ENCODE assay signal across 8 mouse cellular contexts in genomic region chr9:54559771-54560471, GRCm38 (mm10). TPM values are rescaled to one million over a fixed set of nuclear protein-coding genes. Genes with fewer than 3 reads are reported as not detected.
DNase-seq lines count a peak whose midpoint lies in the region; ATAC-seq lines count a peak whose summit lies in the region.

Gene Cib2 (minus strand): TSS chr9:54560218.

- 2% methylated on average over 48 of the region's 54 CpGs for WGBS in heart, embryonic 13.5 days
- 3% methylated on average over 53 of the region's 54 CpGs for WGBS in liver, embryonic 12.5 days (ENCODE audit: insufficient replicate concordance)
- under 1% methylated on average over 50 of the region's 54 CpGs for WGBS in stomach, embryonic 14.5 days

- H3K9ac ChIP-seq in heart, embryonic 13.5 days: peak within 1 kb of the TSS; percentile 78
- peak within 1 kb of the TSS; percentile 62 for H3K9ac ChIP-seq in liver, embryonic 12.5 days
- H3K9ac ChIP-seq in stomach, embryonic 14.5 days (replicated peaks; ENCODE audit: low read depth, low read length): peak within 1 kb of the TSS; percentile 19

- H3K4me2 ChIP-seq in heart, embryonic 13.5 days: peak within 1 kb of the TSS; percentile 95
- H3K4me2 ChIP-seq in liver, embryonic 12.5 days: peak within 1 kb of the TSS; percentile 92
- H3K4me2 ChIP-seq in stomach, embryonic 14.5 days (replicated peaks; ENCODE audit: low read depth, low read length): peak within 1 kb of the TSS; percentile 76

- peak within 1 kb of the TSS; percentile 87 for H3K27ac ChIP-seq in brown adipose tissue, adult 24 weeks (replicated peaks; ENCODE audit: low read depth, low read length)
- no peak within 1 kb of the TSS for H3K27ac ChIP-seq in heart, embryonic 13.5 days (replicated peaks)
- no peak within 1 kb of the TSS for H3K27ac ChIP-seq in liver, embryonic 12.5 days
- H3K27ac ChIP-seq in stomach, embryonic 14.5 days (ENCODE audit: low read length): no peak within 1 kb of the TSS

- H3K9me3 ChIP-seq in heart, embryonic 13.5 days: no peaks in the 10 kb centered on the region
- H3K9me3 ChIP-seq in liver, embryonic 12.5 days (replicated peaks): no peaks in the 10 kb centered on the region
- no peaks in the 10 kb centered on the region for H3K9me3 ChIP-seq in stomach, embryonic 14.5 days (ENCODE audit: control insufficient read depth, low read depth, low read length)

- peak; percentile 62 for DNase-seq in CD4-positive helper T cell, adult 2 months (ENCODE audit: low read depth, low spot score)
- peak; percentile 91 for DNase-seq in kidney, postnatal 10 days
- peak; percentile 27 to 58 for DNase-seq in natural killer cell, adult 2 months (ENCODE audit: low spot score in 2 of 2)

- ATAC-seq in erythroid progenitor cell, adult 5-6 weeks (replicated peaks; ENCODE audit: low FRiP score, poor library complexity, severe bottlenecking): peak; percentile 83
- peak; percentile 90 for ATAC-seq in heart, embryonic 13.5 days (ENCODE audit: extremely low read depth, insufficient number of reproducible peaks, low FRiP score, low TSS enrichment)
- ATAC-seq in liver, embryonic 12.5 days: peak; percentile 96
- ATAC-seq in stomach, embryonic 14.5 days (ENCODE audit: insufficient number of reproducible peaks, insufficient read depth, low FRiP score, low read depth): peak; percentile 97

- H3K4me3 ChIP-seq in brown adipose tissue, adult 24 weeks (ENCODE audit: insufficient read depth, low read depth, low read length): peak within 1 kb of the TSS; percentile 62
- H3K4me3 ChIP-seq in heart, embryonic 13.5 days: peak within 1 kb of the TSS; percentile 65
- peak within 1 kb of the TSS; percentile 61 for H3K4me3 ChIP-seq in liver, embryonic 12.5 days
- H3K4me3 ChIP-seq in stomach, embryonic 14.5 days (ENCODE audit: low read depth, low read length): peak within 1 kb of the TSS; percentile 54

- no peaks in the 10 kb centered on the region for H3K36me3 ChIP-seq in heart, embryonic 13.5 days
- H3K36me3 ChIP-seq in liver, embryonic 12.5 days: no peaks in the 10 kb centered on the region
- no peaks in the 10 kb centered on the region for H3K36me3 ChIP-seq in stomach, embryonic 14.5 days (ENCODE audit: control insufficient read depth, insufficient read depth, low read length)

- H3K27me3 ChIP-seq in heart, embryonic 13.5 days (replicated peaks): peaks cover 16% of the 10 kb centered on the region
- H3K27me3 ChIP-seq in liver, embryonic 12.5 days (replicated peaks): peaks cover 20% of the 10 kb centered on the region
- no peaks in the 10 kb centered on the region for H3K27me3 ChIP-seq in stomach, embryonic 14.5 days (ENCODE audit: control insufficient read depth, insufficient read depth, low read length)

- H3K4me1 ChIP-seq in brown adipose tissue, adult 24 weeks (ENCODE audit: control insufficient read depth, insufficient read depth, insufficient read length, low read length): no peaks in the 10 kb centered on the region; the same call in none of the 2 replicates
- peaks cover 11% of the 10 kb centered on the region for H3K4me1 ChIP-seq in heart, embryonic 13.5 days
- peaks cover 29% of the 10 kb centered on the region for H3K4me1 ChIP-seq in liver, embryonic 12.5 days
- 0 out of 2 replicates have a peak, but pooled peaks cover 8% of the 10 kb centered on the region for H3K4me1 ChIP-seq in stomach, embryonic 14.5 days (ENCODE audit: control insufficient read depth, insufficient read depth, low read length)

RNA-seq across cellular contexts. Expression of gene Cib2, which starts in this region (rescaled TPM):
- 458 and 493 TPM in 2 replicates for polyA plus RNA-seq in brown adipose tissue, adult 24 weeks (2012; ENCODE audit: insufficient read depth, insufficient read length, missing spikeins)
- total RNA-seq in erythroid progenitor cell, adult 5-6 weeks (2015; ENCODE audit: low replicate concordance): 3.6 TPM in 1 of 2 replicates, not detected in the other
- total RNA-seq in erythroid progenitor cell, adult 5-6 weeks (2017; ENCODE audit: low replicate concordance): 0.15 and 3.7 TPM in 2 replicates
- polyA plus RNA-seq in heart, embryonic 13.5 days (2015; fragmentation: Nextera tagmentation; extraction: Ambion mirVana): 5.3 and 5.5 TPM in 2 replicates
- 2.6 and 2.7 TPM in 2 replicates for polyA plus RNA-seq in liver, embryonic 12.5 days (2016; fragmentation: Nextera tagmentation; extraction: Ambion mirVana)
- polyA plus RNA-seq in stomach, embryonic 14.5 days (2014; fragmentation: Nextera tagmentation; extraction: Ambion mirVana): 13.6 and 15.3 TPM in 2 replicates

Comparison
In these comparisons a context has a peak if more than half of its experiments do, and no peak if none do; other contexts are left out.
1. RNA of gene Cib2 (polyA plus RNA-seq): 458 to 493 TPM in brown adipose tissue, adult 24 weeks; 13.6 to 15.3 TPM in stomach, embryonic 14.5 days, 5.3 to 5.5 TPM in heart, embryonic 13.5 days and 2.6 to 2.7 TPM in liver, embryonic 12.5 days; every median in the first group is over 10 times any median in the second.
2. H3K9ac ChIP-seq: peak in every context shown above with its lines; median percentile 78 in heart, embryonic 13.5 days; 62 in liver, embryonic 12.5 days; 19 in stomach, embryonic 14.5 days.
3. Peak in every context shown above with its lines, with median percentiles within 50 percentile points of each other: DNase-seq, H3K4me3 ChIP-seq, ATAC-seq and H3K4me2 ChIP-seq.